Mouse (Mus musculus) right cerebral cortex, adult 2 months (tissue): ENCODE results near the gene Noc2l.
A peak's percentile ranks its signal among the peaks of the same experiment; 100 is the strongest.

ENCODE experiments used
- DNase-seq, 2 experiments: peaks; one replicate each; pipeline ENCODE4 v3.0.0; 2021 to 2022; ENCODE audit warnings: low spot score in 2 of 2

The Noc2l gene

GRCm38 (mm10) chr4:156235808-156236533 lies at the start of gene Noc2l:
Gene Noc2l, plus strand, starts transcription at chr4:156236010.
- peak; percentile 87 for DNase-seq

GRCm38 (mm10) chr4:156188162-156188810 lies 47.5 kb upstream of the Noc2l start:
- no peak for DNase-seq

- no peak for DNase-seq
Observed at GRCm38 (mm10) chr4:156188811-156189323, 46.9 kb upstream of the Noc2l start.

- DNase-seq = no peak
Observed at GRCm38 (mm10) chr4:156192421-156193199, 43.2 kb upstream of the Noc2l start.

GRCm38 (mm10) chr4:156193200-156193590 lies 42.6 kb upstream of the Noc2l start:
- no peak for DNase-seq

GRCm38 (mm10) chr4:156193906-156194305 lies 41.9 kb upstream of the Noc2l start:
- DNase-seq = no peak

GRCm38 (mm10) chr4:156194346-156194745 lies 41.5 kb upstream of the Noc2l start:
- DNase-seq = no peak

GRCm38 (mm10) chr4:156195927-156196870 lies 39.6 kb upstream of the Noc2l start:
- peak in 1 of 2 experiments; percentile 26 for DNase-seq

GRCm38 (mm10) chr4:156197131-156197828 lies 38.5 kb upstream of the Noc2l start, which contains the start of gene Agrn:
Gene Agrn, minus strand, starts transcription at chr4:156197488.
- DNase-seq = peak in 1 of 2 experiments; percentile 15

GRCm38 (mm10) chr4:156197829-156198205 lies 38.0 kb upstream of the Noc2l start:
- DNase-seq = peak; percentile 54 to 65

- no peak for DNase-seq
Observed at GRCm38 (mm10) chr4:156200623-156201475, 35.0 kb upstream of the Noc2l start, which contains the start of gene Isg15. Gene Isg15, minus strand, starts transcription at chr4:156200818.

- DNase-seq = no peak
Observed at GRCm38 (mm10) chr4:156202462-156202893, 33.3 kb upstream of the Noc2l start.

GRCm38 (mm10) chr4:156203001-156203412 lies 32.8 kb upstream of the Noc2l start, which contains the start of gene AW011738:
Gene AW011738, plus strand, starts transcription at chr4:156203304.
- peak; percentile 53 to 62 for DNase-seq

- no peak for DNase-seq
Observed at GRCm38 (mm10) chr4:156203413-156204131, 32.2 kb upstream of the Noc2l start.

- no peak for DNase-seq
Observed at GRCm38 (mm10) chr4:156208872-156209271, 26.9 kb upstream of the Noc2l start.

GRCm38 (mm10) chr4:156209963-156210635 lies 25.7 kb upstream of the Noc2l start:
- no peak for DNase-seq

- no peak for DNase-seq
Observed at GRCm38 (mm10) chr4:156213134-156213533, 22.7 kb upstream of the Noc2l start.

- DNase-seq = no peak
Observed at GRCm38 (mm10) chr4:156215649-156216048, 20.2 kb upstream of the Noc2l start, which contains the start of gene Perm1. Gene Perm1, plus strand, starts transcription at chr4:156215868.
